Mouse (Mus musculus) stomach, postnatal 0 days (tissue): ENCODE measurements at regions not wholly inside any gene's neighbourhood (a gene's known extent, or its start where the extent isn't known, plus 50 kb on each side); places are given as distances from the start of the nearest gene placed in this dataset.

Source experiments
- ATAC-seq: fragments of 200-750 bp; cut with Nextera tagmentation; 2 replicates; pipeline ENCODE4 v1.8.0; 2017; ENCODE audit not compliant: low FRiP score, low TSS enrichment
- DNase-seq: peaks from one replicate; pipeline ENCODE4 v3.0.0-alpha.2; 2016; ENCODE audit warnings: low spot score
- H3K27ac ChIP-seq: fragments of 300-500 bp; sonication (generic); replicated peaks from 2 replicates; pipeline ENCODE4 v1.5.1; 2014; ENCODE audit warnings: mild to moderate bottlenecking, control low read depth
- H3K27me3 ChIP-seq: fragments of 300-500 bp; sonication (generic); 2 replicates; pipeline ENCODE4 v1.6.1; 2014; ENCODE audit warnings: low read length; ENCODE audit not compliant: control insufficient read depth, insufficient read depth
- H3K36me3 ChIP-seq: fragments of 300-500 bp; sonication (generic); 2 replicates; pipeline ENCODE4 v1.6.1; 2014; ENCODE audit warnings: low read length, mixed read lengths; ENCODE audit not compliant: control insufficient read depth, insufficient read depth
- H3K4me1 ChIP-seq: fragments of 300-500 bp; sonication (generic); replicated peaks from 2 replicates; pipeline ENCODE4 v1.6.1; 2014; ENCODE audit warnings: antibody characterized with exemption; ENCODE audit not compliant: control insufficient read depth, insufficient read depth
- H3K4me2 ChIP-seq: fragments of 300-500 bp; sonication (generic); replicated peaks from 2 replicates; pipeline ENCODE4 v1.6.1; 2014; ENCODE audit warnings: low read depth, mild to moderate bottlenecking, control low read depth, moderate library complexity
- H3K4me3 ChIP-seq: fragments of 300-500 bp; sonication (generic); 2 replicates; pipeline ENCODE4 v1.5.1; 2014; ENCODE audit warnings: low read depth, low read length, control low read depth
- H3K9ac ChIP-seq: fragments of 300-500 bp; sonication (generic); 2 replicates; pipeline ENCODE4 v1.6.1; 2014; ENCODE audit warnings: mild to moderate bottlenecking, low read length, control low read depth, mixed read lengths
- H3K9me3 ChIP-seq: fragments of 300-500 bp; sonication (generic); 2 replicates; pipeline ENCODE4 v1.6.1; 2016; ENCODE audit warnings: low read length; ENCODE audit not compliant: control insufficient read depth
- CTCF ChIP-seq: IDR thresholded peaks from 2 replicates; pipeline ENCODE4 v1.5.1; 2016; ENCODE audit warnings: antibody characterized with exemption, low read depth, mild to moderate bottlenecking, moderate library complexity
- EP300 ChIP-seq: optimal IDR thresholded peaks from 2 replicates; pipeline ENCODE3; 2016; ENCODE audit warnings: antibody characterized with exemption
- WGBS: fragments of 180-500 bp; shearing (Covaris S2); extraction: QIAGEN DNeasy Blood & Tissue Kit; methylation state at CpG from one replicate; pipeline ENCODE4 v1.1.7; 2014; 5-methylcytosine and 5-hydroxymethylcytosine counted together

DNA sequence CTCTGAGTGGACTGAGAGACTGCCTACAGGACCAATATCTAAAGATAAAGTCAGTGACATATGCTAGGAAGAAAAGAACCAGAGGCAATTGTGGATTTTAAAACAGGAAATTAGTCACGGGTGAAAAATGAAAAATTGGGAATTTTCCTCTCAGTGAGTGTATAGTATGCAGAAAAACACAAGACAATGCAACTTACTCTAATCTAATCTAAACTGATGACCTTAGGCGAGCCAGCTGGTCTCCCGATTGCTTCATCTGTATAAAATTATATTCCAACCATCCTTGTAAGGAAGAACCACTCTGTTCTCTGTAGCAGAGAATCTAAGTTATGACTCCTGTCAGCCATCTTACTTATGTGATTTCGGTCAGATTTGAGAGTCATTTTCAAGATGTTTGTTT, 234.4 kb upstream of the Nt5e start:
- Histone ChIP-seq H3K9me3 (no peaks in the 10 kb centered on the region), H3K36me3 (no peaks in the 10 kb centered on the region), H3K27me3 (0 out of 2 replicates have a peak, but pooled peaks cover 2% of the 10 kb centered on the region), H3K4me1 (no peaks in the 10 kb centered on the region), H3K27ac (no peak overlapping the region), H3K4me3 (no peak overlapping the region), H3K9ac (no peak overlapping the region), H3K4me2 (no peak overlapping the region)
- ATAC-seq (no peak), DNase-seq (no peak)
- 65% methylated on average over 4 of the region's 4 CpGs for WGBS
- TF ChIP-seq EP300 (no peak), CTCF (no peak)

DNA sequence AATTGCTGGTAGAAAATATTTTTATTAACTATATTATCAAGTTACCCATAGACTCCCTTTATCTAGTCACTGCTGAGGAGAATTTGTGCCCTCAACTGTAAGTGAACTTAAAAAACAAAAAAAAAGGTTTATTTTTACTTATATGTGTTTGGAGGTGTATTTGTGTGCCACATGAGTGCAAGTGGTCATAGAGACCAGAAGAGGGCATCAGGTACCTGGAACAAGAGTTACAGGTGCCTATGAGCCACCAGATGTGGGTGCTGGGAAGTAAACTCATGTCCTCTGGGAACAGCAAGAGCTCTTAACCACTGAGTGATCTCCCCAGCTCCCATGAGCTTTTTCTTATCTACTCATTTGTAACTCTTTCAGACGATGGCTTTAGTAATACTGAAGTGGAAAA, 213.9 kb upstream of the Nt5e start:
- TF ChIP-seq EP300 (no peak), CTCF (peak; percentile 38; the same call in 1 of the 2 replicates)
- no peak for DNase-seq

DNA sequence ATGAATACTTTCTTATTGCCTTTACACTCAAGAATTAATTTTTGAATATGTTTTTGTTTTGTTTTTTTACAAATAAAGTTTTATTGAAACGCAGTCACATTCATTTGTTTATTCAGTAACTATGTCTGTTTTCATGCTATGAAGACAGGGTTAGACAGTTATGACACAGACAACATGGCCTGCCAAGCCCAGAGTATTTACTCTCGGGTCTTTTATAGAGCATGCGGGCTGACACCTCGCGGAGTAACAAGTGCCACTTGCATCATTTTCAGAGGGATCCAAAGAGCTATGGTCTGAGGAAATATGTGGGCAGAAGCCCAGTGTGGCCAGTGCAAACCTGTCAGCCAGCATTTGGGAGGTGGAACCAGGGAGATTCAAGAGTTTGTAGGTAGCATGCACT, 206.5 kb upstream of the Nt5e start:
- H3K27ac ChIP-seq, result no peak overlapping the region
- no peak overlapping the region for H3K9ac ChIP-seq
- no peaks in the 10 kb centered on the region for H3K27me3 ChIP-seq
- ATAC-seq (no peak), DNase-seq (no peak)
- H3K4me1 ChIP-seq, result no peaks in the 10 kb centered on the region
- H3K9me3 ChIP-seq, result no peaks in the 10 kb centered on the region
- 84% methylated on average over 5 of the region's 5 CpGs for WGBS
- TF ChIP-seq EP300, result no peak
- TF ChIP-seq CTCF, result no peak
- H3K36me3 ChIP-seq, result no peaks in the 10 kb centered on the region
- no peak overlapping the region for H3K4me3 ChIP-seq
- H3K4me2 ChIP-seq, result no peak overlapping the region

More for the DNA sequence above, 213.9 kb upstream of the Nt5e start:
- WGBS, result 41% methylated on average over 1 of the region's 1 CpGs
- no peak overlapping the region for H3K9ac ChIP-seq
- H3K9me3 ChIP-seq, result no peaks in the 10 kb centered on the region
- H3K4me1 ChIP-seq, result no peaks in the 10 kb centered on the region
- H3K27ac ChIP-seq, result no peak overlapping the region
- no peak overlapping the region for H3K4me2 ChIP-seq
- no peaks in the 10 kb centered on the region for H3K36me3 ChIP-seq
- no peaks in the 10 kb centered on the region for H3K27me3 ChIP-seq
- no peak for ATAC-seq
- no peak overlapping the region for H3K4me3 ChIP-seq

DNA sequence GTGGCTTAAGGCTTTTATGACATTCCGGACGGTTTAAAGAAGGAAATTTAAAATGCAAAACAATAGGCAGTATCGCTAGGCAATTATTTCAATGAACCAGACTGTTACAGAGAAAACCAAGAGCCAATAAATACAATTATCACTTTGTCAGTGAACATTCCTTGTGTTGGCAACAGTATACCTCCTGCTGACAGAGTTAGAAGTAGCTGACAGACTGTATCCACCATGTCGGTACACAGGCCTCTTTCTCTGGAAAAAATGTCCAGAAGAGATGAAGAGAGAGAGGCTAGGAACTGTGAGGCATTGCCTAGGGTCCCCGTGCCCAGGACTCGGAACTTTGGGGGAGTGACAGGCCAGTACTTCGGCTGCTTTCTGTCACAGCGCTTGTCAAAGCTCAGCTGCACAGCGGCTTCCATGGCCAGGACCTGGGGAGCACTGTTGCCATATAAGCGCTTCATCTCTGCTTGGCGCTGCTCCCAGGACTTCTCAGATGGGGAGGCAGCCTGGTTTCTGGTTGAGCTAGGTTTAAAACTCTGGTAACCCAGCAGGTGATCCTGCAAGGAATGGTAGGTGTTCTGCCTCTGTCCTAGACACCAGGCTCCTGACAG, 205.9 kb upstream of the Nt5e start:
- no peak overlapping the region for H3K27ac ChIP-seq
- WGBS, result 77% methylated on average over 11 of the region's 11 CpGs
- TF ChIP-seq CTCF, result no peak
- TF ChIP-seq EP300, result no peak
- H3K9ac ChIP-seq, result no peak overlapping the region
- no peaks in the 10 kb centered on the region for H3K9me3 ChIP-seq
- no peaks in the 10 kb centered on the region for H3K27me3 ChIP-seq
- no peak for DNase-seq
- no peak overlapping the region for H3K4me2 ChIP-seq
- no peak overlapping the region for H3K4me3 ChIP-seq
- no peaks in the 10 kb centered on the region for H3K36me3 ChIP-seq
- no peak for ATAC-seq
- no peaks in the 10 kb centered on the region for H3K4me1 ChIP-seq

DNA sequence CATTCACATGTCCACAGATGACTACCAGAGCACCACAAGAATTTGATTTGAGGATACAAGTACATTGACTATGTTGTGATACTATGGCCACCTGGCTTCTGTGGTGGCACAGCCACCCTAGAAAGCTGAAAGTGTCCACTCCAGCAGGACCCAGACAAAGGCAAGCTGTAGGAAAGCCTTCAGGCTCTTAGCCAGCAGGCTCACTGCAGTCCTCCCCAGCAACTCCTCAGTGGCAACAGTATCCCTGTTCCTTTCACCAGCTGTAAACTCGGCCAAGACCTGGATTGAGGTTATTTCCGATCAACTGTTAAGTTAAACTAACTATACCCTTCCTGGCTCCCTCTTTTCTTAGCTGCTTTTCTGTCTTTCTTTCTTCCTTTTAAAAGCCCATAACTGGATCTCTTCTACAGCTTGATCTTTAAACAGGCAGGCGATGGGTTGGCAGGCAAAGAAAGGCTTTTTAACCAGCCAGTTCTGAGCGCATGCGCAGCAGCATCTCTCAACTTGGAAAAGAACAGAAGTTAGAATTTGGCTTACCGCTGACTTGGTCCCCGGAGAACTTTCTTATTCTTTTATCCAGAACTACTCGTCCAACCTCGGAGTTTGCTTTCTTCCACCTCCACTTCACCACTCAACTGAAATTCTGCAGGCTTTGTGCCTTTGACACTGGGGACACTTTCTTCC, 202.5 kb upstream of the Nt5e start:
- Histone ChIP-seq H3K9me3 (no peaks in the 10 kb centered on the region), H3K36me3 (no peaks in the 10 kb centered on the region), H3K9ac (no peak overlapping the region), H3K27ac (no peak overlapping the region), H3K4me2 (no peak overlapping the region), H3K4me1 (no peaks in the 10 kb centered on the region), H3K4me3 (no peak overlapping the region), H3K27me3 (no peaks in the 10 kb centered on the region)
- ATAC-seq (no peak), DNase-seq (no peak)
- 80% methylated on average over 9 of the region's 9 CpGs for WGBS
- TF ChIP-seq CTCF (no peak), EP300 (no peak)

DNA sequence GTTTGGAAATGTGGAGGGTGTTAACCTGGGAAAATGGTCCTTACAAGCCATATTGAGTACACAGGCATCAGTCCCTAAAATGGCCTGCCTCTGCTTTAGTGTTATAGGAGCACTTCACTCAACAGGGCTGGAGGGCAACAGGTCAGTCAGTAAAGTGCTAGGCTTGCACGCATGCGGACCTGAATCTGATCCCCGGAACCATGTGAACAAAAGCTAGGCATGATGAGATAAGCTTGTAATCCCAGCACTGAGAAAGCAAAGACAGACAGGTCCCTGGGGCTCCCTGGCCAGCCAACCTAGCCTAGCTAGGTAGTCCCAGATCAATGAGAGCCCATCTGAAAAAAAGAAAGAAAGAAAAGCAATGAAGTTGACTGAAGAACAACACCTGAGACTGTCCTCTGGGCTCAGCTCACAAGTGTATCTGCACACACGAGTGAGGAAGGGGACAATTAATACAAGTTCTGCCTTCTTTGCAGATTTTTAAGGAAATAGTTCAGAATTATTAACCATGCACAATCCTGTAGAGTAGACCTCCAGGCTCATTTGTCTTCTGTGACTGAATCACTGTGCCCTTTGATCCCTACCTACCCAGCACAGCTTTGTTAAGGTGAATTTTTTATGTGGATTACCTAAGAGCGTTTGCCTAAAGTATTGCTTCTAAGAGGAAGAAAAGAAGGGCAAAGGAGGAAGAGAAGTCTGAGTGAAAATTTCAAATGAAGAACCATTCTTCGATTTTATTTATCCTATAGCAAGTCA, 163.8 kb upstream of the Nt5e start:
- ATAC-seq (no peak), DNase-seq (no peak)
- Histone ChIP-seq H3K4me2 (no peak overlapping the region), H3K9ac (no peak overlapping the region), H3K36me3 (no peaks in the 10 kb centered on the region), H3K4me1 (no peaks in the 10 kb centered on the region), H3K9me3 (no peaks in the 10 kb centered on the region), H3K27ac (no peak overlapping the region), H3K27me3 (no peaks in the 10 kb centered on the region), H3K4me3 (no peak overlapping the region)
- WGBS, result 55% methylated on average over 6 of the region's 6 CpGs
- no peak for TF ChIP-seq CTCF
- TF ChIP-seq EP300, result no peak
